Mouse (Mus musculus): ENCODE measurements around the gene Fam171a2. TPM values are rescaled to one million over a fixed set of nuclear protein-coding genes. Genes with fewer than 3 reads are reported as not detected.

The Fam171a2 gene
- 9.7 and 10.7 TPM in 2 replicates for polyA plus RNA-seq (2016; fragmentation: Nextera tagmentation; extraction: Ambion mirVana)

GRCm38 (mm10) chr11:102447497-102447896 is at the start of gene Fam171a2:
Gene Fam171a2 (minus strand): TSS chr11:102447682.
- peak; percentile 70 for ATAC-seq (ENCODE audit: insufficient number of reproducible peaks, insufficient read depth, low FRiP score, low TSS enrichment, low read depth)
- Histone ChIP-seq H3K27me3 (peaks cover 39% of the 10 kb centered on the region), H3K36me3 (peaks cover 14% of the 10 kb centered on the region), H3K4me2 (peak within 1 kb of the TSS; percentile 93), H3K4me3 (replicated peaks) (peak within 1 kb of the TSS; percentile 95), H3K4me1 (replicated peaks) (peaks cover 38% of the 10 kb centered on the region), H3K9me3 (no peaks in the 10 kb centered on the region), H3K9ac (replicated peaks) (peak within 1 kb of the TSS; percentile 95), H3K27ac (peak within 1 kb of the TSS; percentile 90)
- WGBS = under 1% methylated on average over 39 of the region's 40 CpGs

- Histone ChIP-seq H3K27me3 (no peaks in the 10 kb centered on the region), H3K4me2 (no peak overlapping the region), H3K27ac (no peak overlapping the region), H3K9ac (replicated peaks) (no peak overlapping the region), H3K9me3 (no peaks in the 10 kb centered on the region), H3K36me3 (peaks cover 86% of the 10 kb centered on the region), H3K4me3 (replicated peaks) (no peak overlapping the region), H3K4me1 (replicated peaks) (no peaks in the 10 kb centered on the region)
- WGBS = 80% methylated on average over 2 of the region's 2 CpGs
- ATAC-seq (ENCODE audit: insufficient number of reproducible peaks, insufficient read depth, low FRiP score, low TSS enrichment, low read depth) = no peak
Observed at GRCm38 (mm10) chr11:102496732-102497131, 49.2 kb upstream of the Fam171a2 start.

- H3K36me3 ChIP-seq = peaks cover 84% of the 10 kb centered on the region
- no peak for ATAC-seq (ENCODE audit: insufficient number of reproducible peaks, insufficient read depth, low FRiP score, low TSS enrichment, low read depth)
- no peak overlapping the region for H3K4me2 ChIP-seq
- 95% methylated on average over 2 of the region's 2 CpGs for WGBS
- H3K4me1 ChIP-seq (replicated peaks) = no peaks in the 10 kb centered on the region
- H3K4me3 ChIP-seq (replicated peaks) = no peak overlapping the region
- H3K9ac ChIP-seq (replicated peaks) = no peak overlapping the region
- H3K27ac ChIP-seq = no peak overlapping the region
- no peaks in the 10 kb centered on the region for H3K9me3 ChIP-seq
- H3K27me3 ChIP-seq = no peaks in the 10 kb centered on the region
Observed at GRCm38 (mm10) chr11:102496206-102496605, 48.7 kb upstream of the Fam171a2 start.

- H3K27ac ChIP-seq = no peak overlapping the region
- no peak overlapping the region for H3K9ac ChIP-seq (replicated peaks)
- H3K4me3 ChIP-seq (replicated peaks) = no peak overlapping the region
- no peaks in the 10 kb centered on the region for H3K27me3 ChIP-seq
- H3K4me2 ChIP-seq = no peak overlapping the region
- peaks cover 82% of the 10 kb centered on the region for H3K36me3 ChIP-seq
- no peaks in the 10 kb centered on the region for H3K9me3 ChIP-seq
- no peaks in the 10 kb centered on the region for H3K4me1 ChIP-seq (replicated peaks)
- 96% methylated on average over 5 of the region's 5 CpGs for WGBS
- ATAC-seq (ENCODE audit: insufficient number of reproducible peaks, insufficient read depth, low FRiP score, low TSS enrichment, low read depth) = no peak
Observed at GRCm38 (mm10) chr11:102495742-102496141, 48.3 kb upstream of the Fam171a2 start.

- no peak for ATAC-seq (ENCODE audit: insufficient number of reproducible peaks, insufficient read depth, low FRiP score, low TSS enrichment, low read depth)
- Histone ChIP-seq H3K36me3 (peaks cover 75% of the 10 kb centered on the region), H3K4me1 (replicated peaks) (no peaks in the 10 kb centered on the region), H3K4me2 (no peak overlapping the region), H3K27ac (no peak overlapping the region), H3K27me3 (no peaks in the 10 kb centered on the region), H3K4me3 (replicated peaks) (no peak overlapping the region), H3K9ac (replicated peaks) (no peak overlapping the region), H3K9me3 (no peaks in the 10 kb centered on the region)
- WGBS = 95% methylated on average over 6 of the region's 6 CpGs
Observed at GRCm38 (mm10) chr11:102495114-102495513, 47.6 kb upstream of the Fam171a2 start.

GRCm38 (mm10) chr11:102494063-102494650 is 46.7 kb upstream of the Fam171a2 start:
- H3K27me3 ChIP-seq = no peaks in the 10 kb centered on the region
- no peaks in the 10 kb centered on the region for H3K4me1 ChIP-seq (replicated peaks)
- no peak overlapping the region for H3K27ac ChIP-seq
- WGBS = 84% methylated on average over 7 of the region's 7 CpGs
- no peak overlapping the region for H3K4me3 ChIP-seq (replicated peaks)
- no peak for ATAC-seq (ENCODE audit: insufficient number of reproducible peaks, insufficient read depth, low FRiP score, low TSS enrichment, low read depth)
- no peak overlapping the region for H3K4me2 ChIP-seq
- H3K9ac ChIP-seq (replicated peaks) = no peak overlapping the region
- H3K9me3 ChIP-seq = no peaks in the 10 kb centered on the region
- peaks cover 66% of the 10 kb centered on the region for H3K36me3 ChIP-seq

- 82% methylated on average over 2 of the region's 2 CpGs for WGBS
- H3K36me3 ChIP-seq = peaks cover 57% of the 10 kb centered on the region
- H3K9ac ChIP-seq (replicated peaks) = no peak overlapping the region
- H3K4me2 ChIP-seq = no peak overlapping the region
- H3K4me3 ChIP-seq (replicated peaks) = no peak overlapping the region
- no peaks in the 10 kb centered on the region for H3K4me1 ChIP-seq (replicated peaks)
- no peak overlapping the region for H3K27ac ChIP-seq
- H3K9me3 ChIP-seq = no peaks in the 10 kb centered on the region
- no peaks in the 10 kb centered on the region for H3K27me3 ChIP-seq
- no peak for ATAC-seq (ENCODE audit: insufficient number of reproducible peaks, insufficient read depth, low FRiP score, low TSS enrichment, low read depth)
Observed at GRCm38 (mm10) chr11:102493241-102493640, 45.8 kb upstream of the Fam171a2 start.

- Histone ChIP-seq H3K27ac (no peak overlapping the region), H3K9ac (replicated peaks) (no peak overlapping the region), H3K27me3 (no peaks in the 10 kb centered on the region), H3K9me3 (no peaks in the 10 kb centered on the region), H3K4me3 (replicated peaks) (no peak overlapping the region), H3K4me2 (no peak overlapping the region), H3K36me3 (peaks cover 54% of the 10 kb centered on the region), H3K4me1 (replicated peaks) (no peaks in the 10 kb centered on the region)
- WGBS = 86% methylated on average over 2 of the region's 2 CpGs
- no peak for ATAC-seq (ENCODE audit: insufficient number of reproducible peaks, insufficient read depth, low FRiP score, low TSS enrichment, low read depth)
Observed at GRCm38 (mm10) chr11:102487901-102488300, 40.4 kb upstream of the Fam171a2 start.

- Histone ChIP-seq H3K36me3 (peaks cover 55% of the 10 kb centered on the region), H3K27me3 (no peaks in the 10 kb centered on the region), H3K4me3 (replicated peaks) (no peak overlapping the region), H3K27ac (no peak overlapping the region), H3K4me1 (replicated peaks) (no peaks in the 10 kb centered on the region), H3K4me2 (no peak overlapping the region), H3K9ac (replicated peaks) (no peak overlapping the region), H3K9me3 (no peaks in the 10 kb centered on the region)
- ATAC-seq (ENCODE audit: insufficient number of reproducible peaks, insufficient read depth, low FRiP score, low TSS enrichment, low read depth) = no peak
- WGBS = 72% methylated on average over 11 of the region's 11 CpGs
Observed at GRCm38 (mm10) chr11:102486733-102487386, 39.4 kb upstream of the Fam171a2 start.

GRCm38 (mm10) chr11:102481779-102482178 is 34.3 kb upstream of the Fam171a2 start:
- no peak overlapping the region for H3K27ac ChIP-seq
- no peak overlapping the region for H3K4me3 ChIP-seq (replicated peaks)
- no peak overlapping the region for H3K9ac ChIP-seq (replicated peaks)
- H3K4me2 ChIP-seq = no peak overlapping the region
- no peaks in the 10 kb centered on the region for H3K27me3 ChIP-seq
- H3K9me3 ChIP-seq = no peaks in the 10 kb centered on the region
- H3K36me3 ChIP-seq = peaks cover 91% of the 10 kb centered on the region
- no peak for ATAC-seq (ENCODE audit: insufficient number of reproducible peaks, insufficient read depth, low FRiP score, low TSS enrichment, low read depth)
- no peaks in the 10 kb centered on the region for H3K4me1 ChIP-seq (replicated peaks)
- WGBS = 91% methylated on average over 10 of the region's 10 CpGs

GRCm38 (mm10) chr11:102480897-102481296 is 33.4 kb upstream of the Fam171a2 start:
- Histone ChIP-seq H3K9ac (replicated peaks) (no peak overlapping the region), H3K4me2 (no peak overlapping the region), H3K36me3 (peaks cover 84% of the 10 kb centered on the region), H3K27me3 (no peaks in the 10 kb centered on the region), H3K4me1 (replicated peaks) (no peaks in the 10 kb centered on the region), H3K9me3 (no peaks in the 10 kb centered on the region), H3K27ac (no peak overlapping the region), H3K4me3 (replicated peaks) (no peak overlapping the region)
- 88% methylated on average over 4 of the region's 4 CpGs for WGBS
- ATAC-seq (ENCODE audit: insufficient number of reproducible peaks, insufficient read depth, low FRiP score, low TSS enrichment, low read depth) = no peak

- 95% methylated on average over 15 of the region's 15 CpGs for WGBS
- Histone ChIP-seq H3K4me3 (replicated peaks) (no peak overlapping the region), H3K27me3 (no peaks in the 10 kb centered on the region), H3K4me1 (replicated peaks) (no peaks in the 10 kb centered on the region), H3K36me3 (peaks cover 82% of the 10 kb centered on the region), H3K27ac (no peak overlapping the region), H3K9ac (replicated peaks) (no peak overlapping the region), H3K9me3 (no peaks in the 10 kb centered on the region), H3K4me2 (no peak overlapping the region)
- ATAC-seq (ENCODE audit: insufficient number of reproducible peaks, insufficient read depth, low FRiP score, low TSS enrichment, low read depth) = no peak
Observed at GRCm38 (mm10) chr11:102480111-102480510, 32.6 kb upstream of the Fam171a2 start.
